Mouse (Mus musculus): ENCODE results near the gene Slc25a36. TPM values are rescaled to one million over a fixed set of nuclear protein-coding genes. Genes with fewer than 3 reads are reported as not detected.

The Slc25a36 gene
- polyA plus RNA-seq, 1 experiment = 0.16 TPM

GRCm38 (mm10) chr9:97065885-97066284 is 45.1 kb downstream of the Slc25a36 start:
- H3K4me1 ChIP-seq (ENCODE audit: control insufficient read depth) = no peaks in the 10 kb centered on the region
- H3K9me3 ChIP-seq (ENCODE audit: control insufficient read depth, low read length) = no peaks in the 10 kb centered on the region
- no peaks in the 10 kb centered on the region for H3K27me3 ChIP-seq (ENCODE audit: control insufficient read depth)
- peaks cover 4% of the 10 kb centered on the region for H3K36me3 ChIP-seq (ENCODE audit: control insufficient read depth)
- H3K4me3 ChIP-seq (replicated peaks) = no peak overlapping the region
- no peak for TF ChIP-seq TAL1 (IDR thresholded peaks at IDR 0.05; ENCODE audit: low read length)
- no peak for TF ChIP-seq GATA1 (IDR thresholded peaks at IDR 0.05; ENCODE audit: low read length)

DNA sequence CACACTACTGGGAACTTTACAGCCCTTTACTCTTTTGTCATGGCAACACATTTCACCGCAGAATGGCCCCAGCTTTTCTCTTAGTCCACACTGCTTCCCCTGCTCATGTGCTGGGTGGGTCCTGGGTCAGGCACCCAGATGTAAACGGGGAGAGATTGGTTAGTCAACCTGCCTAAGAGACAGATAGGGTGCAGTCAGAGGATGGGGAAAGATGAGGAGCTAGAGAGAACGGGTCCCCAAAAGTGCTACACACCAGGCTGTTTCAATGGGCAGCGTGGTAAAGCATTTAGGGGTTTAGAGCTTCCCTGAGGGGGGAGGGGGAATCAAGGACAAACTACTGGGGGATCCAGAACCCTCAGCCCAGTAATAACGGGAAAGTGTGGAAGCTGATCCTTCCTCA is 45.7 kb downstream of the Slc25a36 start:
- Histone ChIP-seq H3K4me3 (replicated peaks) (no peak overlapping the region), H3K4me1 (ENCODE audit: control insufficient read depth) (no peaks in the 10 kb centered on the region), H3K9me3 (ENCODE audit: control insufficient read depth, low read length) (no peaks in the 10 kb centered on the region), H3K27me3 (ENCODE audit: control insufficient read depth) (no peaks in the 10 kb centered on the region), H3K36me3 (ENCODE audit: control insufficient read depth) (peaks cover 4% of the 10 kb centered on the region)
- TF ChIP-seq GATA1 (IDR thresholded peaks at IDR 0.05; ENCODE audit: low read length) (no peak), TAL1 (IDR thresholded peaks at IDR 0.05; ENCODE audit: low read length) (no peak)

GRCm38 (mm10) chr9:97064161-97064560 is 46.8 kb downstream of the Slc25a36 start:
- no peaks in the 10 kb centered on the region for H3K4me1 ChIP-seq (ENCODE audit: control insufficient read depth)
- no peaks in the 10 kb centered on the region for H3K9me3 ChIP-seq (ENCODE audit: control insufficient read depth, low read length)
- H3K36me3 ChIP-seq (ENCODE audit: control insufficient read depth) = peaks cover 4% of the 10 kb centered on the region
- H3K27me3 ChIP-seq (ENCODE audit: control insufficient read depth) = no peaks in the 10 kb centered on the region
- H3K4me3 ChIP-seq (replicated peaks) = no peak overlapping the region
- TF ChIP-seq GATA1 (IDR thresholded peaks at IDR 0.05; ENCODE audit: low read length) (no peak), TAL1 (IDR thresholded peaks at IDR 0.05; ENCODE audit: low read length) (no peak)

- H3K27me3 ChIP-seq (ENCODE audit: control insufficient read depth) = no peaks in the 10 kb centered on the region
- no peaks in the 10 kb centered on the region for H3K36me3 ChIP-seq (ENCODE audit: control insufficient read depth)
- H3K4me1 ChIP-seq (ENCODE audit: control insufficient read depth) = no peaks in the 10 kb centered on the region
- H3K4me3 ChIP-seq (replicated peaks) = no peak overlapping the region
- TF ChIP-seq GATA1 (IDR thresholded peaks at IDR 0.05; ENCODE audit: low read length) (no peak), TAL1 (IDR thresholded peaks at IDR 0.05; ENCODE audit: low read length) (no peak)
- no peaks in the 10 kb centered on the region for H3K9me3 ChIP-seq (ENCODE audit: control insufficient read depth, low read length)
Measured at GRCm38 (mm10) chr9:97061696-97062095, 49.3 kb downstream of the Slc25a36 start.

- no peaks in the 10 kb centered on the region for H3K9me3 ChIP-seq (ENCODE audit: control insufficient read depth, low read length)
- H3K36me3 ChIP-seq (ENCODE audit: control insufficient read depth) = no peaks in the 10 kb centered on the region
- no peaks in the 10 kb centered on the region for H3K4me1 ChIP-seq (ENCODE audit: control insufficient read depth)
- H3K4me3 ChIP-seq (replicated peaks) = no peak overlapping the region
- TF ChIP-seq GATA1 (IDR thresholded peaks at IDR 0.05; ENCODE audit: low read length) (no peak), TAL1 (IDR thresholded peaks at IDR 0.05; ENCODE audit: low read length) (no peak)
- no peaks in the 10 kb centered on the region; the same call in 1 of the 2 replicates for H3K27me3 ChIP-seq (ENCODE audit: control insufficient read depth)
Measured at GRCm38 (mm10) chr9:97056541-97057338, 54.2 kb downstream of the Slc25a36 start.

DNA sequence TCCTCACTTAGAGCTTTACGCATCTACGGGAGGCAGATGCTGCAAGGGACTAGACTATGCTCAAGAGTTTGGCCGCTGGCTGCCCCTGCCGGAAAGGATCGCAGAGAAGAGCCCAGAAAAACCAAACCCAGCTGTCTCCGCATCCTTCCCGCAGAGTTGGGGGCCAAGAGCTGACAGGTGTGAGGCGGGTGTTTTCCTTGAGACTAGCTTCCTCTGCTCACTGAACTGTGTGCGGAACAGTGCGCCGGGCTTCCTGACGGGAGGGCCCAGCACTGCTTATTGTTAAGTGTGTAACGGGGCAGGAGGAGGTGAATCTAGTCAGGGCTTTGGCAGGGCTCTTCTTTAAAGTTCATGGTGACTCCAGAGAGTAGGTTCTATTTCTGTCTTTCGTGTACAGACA is 55.1 kb downstream of the Slc25a36 start:
- Histone ChIP-seq H3K36me3 (ENCODE audit: control insufficient read depth) (no peaks in the 10 kb centered on the region), H3K4me1 (ENCODE audit: control insufficient read depth) (no peaks in the 10 kb centered on the region), H3K9me3 (ENCODE audit: control insufficient read depth, low read length) (no peaks in the 10 kb centered on the region), H3K4me3 (replicated peaks) (no peak overlapping the region), H3K27me3 (ENCODE audit: control insufficient read depth) (no peaks in the 10 kb centered on the region; the same call in 1 of the 2 replicates)
- TF ChIP-seq TAL1 (IDR thresholded peaks at IDR 0.05; ENCODE audit: low read length) = no peak
- no peak for TF ChIP-seq GATA1 (IDR thresholded peaks at IDR 0.05; ENCODE audit: low read length)

GRCm38 (mm10) chr9:97051176-97051575 is 59.8 kb downstream of the Slc25a36 start:
- no peaks in the 10 kb centered on the region for H3K36me3 ChIP-seq (ENCODE audit: control insufficient read depth)
- H3K4me3 ChIP-seq (replicated peaks) = no peak overlapping the region
- H3K4me1 ChIP-seq (ENCODE audit: control insufficient read depth) = no peaks in the 10 kb centered on the region
- TF ChIP-seq TAL1 (IDR thresholded peaks at IDR 0.05; ENCODE audit: low read length) (no peak), GATA1 (IDR thresholded peaks at IDR 0.05; ENCODE audit: low read length) (no peak)
- H3K27me3 ChIP-seq (ENCODE audit: control insufficient read depth) = no peaks in the 10 kb centered on the region; the same call in 1 of the 2 replicates
- no peaks in the 10 kb centered on the region for H3K9me3 ChIP-seq (ENCODE audit: control insufficient read depth, low read length)

DNA sequence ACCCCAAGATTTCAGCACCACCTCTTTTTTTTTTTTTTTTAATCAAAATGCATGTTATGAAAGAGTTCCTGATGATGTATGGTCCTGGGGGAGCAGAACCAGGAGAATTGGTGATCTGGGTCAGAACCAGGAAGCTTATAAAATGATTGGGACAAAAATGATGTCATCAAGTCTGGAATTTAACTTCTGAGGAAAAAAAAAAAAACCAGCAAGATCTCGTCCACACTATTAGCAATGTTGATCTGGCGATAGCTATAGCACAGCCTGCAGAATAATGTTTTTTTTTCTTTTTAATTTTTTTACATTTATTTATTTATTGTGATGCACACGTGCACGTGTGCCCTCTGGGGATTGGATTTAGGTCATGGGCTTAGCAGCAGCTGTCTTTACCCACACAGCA is 64.7 kb downstream of the Slc25a36 start:
- no peaks in the 10 kb centered on the region for H3K4me1 ChIP-seq (ENCODE audit: control insufficient read depth)
- TF ChIP-seq TAL1 (IDR thresholded peaks at IDR 0.05; ENCODE audit: low read length) (no peak), GATA1 (IDR thresholded peaks at IDR 0.05; ENCODE audit: low read length) (no peak)
- no peak overlapping the region for H3K4me3 ChIP-seq (replicated peaks)
- H3K9me3 ChIP-seq (ENCODE audit: control insufficient read depth, low read length) = no peaks in the 10 kb centered on the region
- H3K27me3 ChIP-seq (ENCODE audit: control insufficient read depth) = no peaks in the 10 kb centered on the region
- H3K36me3 ChIP-seq (ENCODE audit: control insufficient read depth) = no peaks in the 10 kb centered on the region

GRCm38 (mm10) chr9:97041633-97042032 is 69.3 kb downstream of the Slc25a36 start:
- Histone ChIP-seq H3K9me3 (ENCODE audit: control insufficient read depth, low read length) (peaks cover 2% of the 10 kb centered on the region; the same call in 1 of the 2 replicates), H3K4me1 (ENCODE audit: control insufficient read depth) (no peaks in the 10 kb centered on the region), H3K27me3 (ENCODE audit: control insufficient read depth) (no peaks in the 10 kb centered on the region), H3K36me3 (ENCODE audit: control insufficient read depth) (no peaks in the 10 kb centered on the region), H3K4me3 (replicated peaks) (no peak overlapping the region)
- no peak for TF ChIP-seq TAL1 (IDR thresholded peaks at IDR 0.05; ENCODE audit: low read length)
- no peak for TF ChIP-seq GATA1 (IDR thresholded peaks at IDR 0.05; ENCODE audit: low read length)
